Mouse (Mus musculus) heart, embryonic 12.5 days (tissue): ENCODE data around the gene Catsperd. TPM values are rescaled to one million over a fixed set of nuclear protein-coding genes. Genes with fewer than 3 reads are reported as not detected.

ENCODE experiments used
- ATAC-seq: fragments of 200-750 bp; cut with Nextera tagmentation; 2 replicates; pipeline ENCODE4 v1.8.0; 2017; ENCODE audit warnings: moderate TSS enrichment, moderate library complexity; ENCODE audit not compliant: insufficient number of reproducible peaks, low FRiP score
- H3K27ac ChIP-seq: fragments of 300-500 bp; sonication (generic); 2 replicates; pipeline ENCODE4 v1.5.1; 2016; ENCODE audit warnings: mild to moderate bottlenecking, moderate library complexity; ENCODE audit not compliant: poor library complexity, severe bottlenecking
- H3K27me3 ChIP-seq: fragments of 300-500 bp; sonication (generic); replicated peaks from 2 replicates; pipeline ENCODE4 v1.6.1; 2016; ENCODE audit warnings: mild to moderate bottlenecking, moderate library complexity
- H3K36me3 ChIP-seq: fragments of 300-500 bp; sonication (generic); 2 replicates; pipeline ENCODE4 v1.6.1; 2016; ENCODE audit warnings: mild to moderate bottlenecking, moderate library complexity
- H3K4me1 ChIP-seq: fragments of 300-500 bp; sonication (generic); replicated peaks from 2 replicates; pipeline ENCODE4 v1.6.1; 2016; ENCODE audit warnings: mild to moderate bottlenecking
- H3K4me2 ChIP-seq: fragments of 300-500 bp; sonication (generic); 2 replicates; pipeline ENCODE4 v1.6.1; 2016; ENCODE audit warnings: mild to moderate bottlenecking, moderate library complexity
- H3K4me3 ChIP-seq: fragments of 300-500 bp; sonication (generic); 2 replicates; pipeline ENCODE4 v1.5.1; 2016; ENCODE audit warnings: mild to moderate bottlenecking
- H3K9ac ChIP-seq: fragments of 300-500 bp; sonication (generic); 2 replicates; pipeline ENCODE4 v1.6.1; 2016; ENCODE audit warnings: mild to moderate bottlenecking, moderate library complexity
- H3K9me3 ChIP-seq: fragments of 300-500 bp; sonication (generic); replicated peaks from 2 replicates; pipeline ENCODE4 v1.6.1; 2016; ENCODE audit warnings: mild to moderate bottlenecking, moderate library complexity
- WGBS: fragments of 180-500 bp; shearing (Covaris S2); methylation state at CpG from one replicate; pipeline ENCODE4 v1.1.7; 2016; 5-methylcytosine and 5-hydroxymethylcytosine counted together
- polyA plus RNA-seq: library from polyadenylated mRNA; unstranded; fragments of >200 nt; fragmentation: Nextera tagmentation; extraction: Ambion mirVana; gene quantifications from 2 replicates; pipeline ENCODE4 v1.2.1, GENCODE M21; 2016

Catsperd gene
- 0.28 and 0.42 TPM in 2 replicates for polyA plus RNA-seq

- 8% methylated on average over 26 of the region's 26 CpGs for WGBS
- peak within 1 kb of the TSS; percentile 98 for H3K4me2 ChIP-seq
- 0 out of 2 replicates have a peak within 1 kb of the TSS, but pooled peaks have one; percentile 10 for H3K27ac ChIP-seq
- H3K27me3 ChIP-seq, result no peaks in the 10 kb centered on the region; the same call in 1 of the 2 replicates
- peak; percentile 15; the same call in 1 of the 2 replicates for ATAC-seq
- peak within 1 kb of the TSS; percentile 33 for H3K9ac ChIP-seq
- no peaks in the 10 kb centered on the region for H3K9me3 ChIP-seq
- peaks cover 19% of the 10 kb centered on the region for H3K36me3 ChIP-seq
- peaks cover 22% of the 10 kb centered on the region for H3K4me1 ChIP-seq
- H3K4me3 ChIP-seq, result peak within 1 kb of the TSS; percentile 83
Measured at GRCm38 (mm10) chr17:56627530-56628277, at the start of gene Catsperd. Catsperd (plus strand) TSS chr17:56628143.

GRCm38 (mm10) chr17:56583071-56583470, 44.9 kb upstream of the Catsperd start:
- Histone ChIP-seq H3K27me3 (no peaks in the 10 kb centered on the region), H3K36me3 (peaks cover 66% of the 10 kb centered on the region), H3K4me3 (peak overlapping the region; percentile 88), H3K4me2 (peak overlapping the region; percentile 77), H3K27ac (no peak overlapping the region; the same call in 1 of the 2 replicates), H3K9me3 (no peaks in the 10 kb centered on the region), H3K9ac (peak overlapping the region; percentile 92), H3K4me1 (peaks cover 50% of the 10 kb centered on the region)
- no peak for ATAC-seq
- 82% methylated on average over 1 of the region's 1 CpGs for WGBS

- Histone ChIP-seq H3K9ac (peak overlapping the region; percentile 92), H3K27ac (peak overlapping the region; percentile 97), H3K4me1 (peaks cover 53% of the 10 kb centered on the region), H3K4me2 (peak overlapping the region; percentile 77), H3K4me3 (peak overlapping the region; percentile 88), H3K9me3 (no peaks in the 10 kb centered on the region), H3K36me3 (peaks cover 66% of the 10 kb centered on the region), H3K27me3 (no peaks in the 10 kb centered on the region)
- no peak; the same call in 1 of the 2 replicates for ATAC-seq
- WGBS, result under 1% methylated on average over 33 of the region's 33 CpGs
Measured at GRCm38 (mm10) chr17:56583611-56584256, 44.2 kb upstream of the Catsperd start.

- Histone ChIP-seq H3K27ac (peak within 1 kb of the TSS; percentile 97), H3K36me3 (peaks cover 66% of the 10 kb centered on the region), H3K27me3 (no peaks in the 10 kb centered on the region), H3K9me3 (no peaks in the 10 kb centered on the region), H3K9ac (peak within 1 kb of the TSS; percentile 92), H3K4me3 (peak within 1 kb of the TSS; percentile 88), H3K4me2 (peak within 1 kb of the TSS; percentile 84), H3K4me1 (peaks cover 53% of the 10 kb centered on the region)
- peak; percentile 95 for ATAC-seq
- 0% methylated on average over 86 of the region's 101 CpGs for WGBS
Measured at GRCm38 (mm10) chr17:56584257-56585130, 43.4 kb upstream of the Catsperd start, which contains the start of the genes Safb2 and Safb. Safb2 (minus strand) TSS chr17:56584585. Safb (plus strand) TSS chr17:56584825.

GRCm38 (mm10) chr17:56585171-56585821, 42.6 kb upstream of the Catsperd start:
- WGBS, result under 1% methylated on average over 61 of the region's 61 CpGs
- no peaks in the 10 kb centered on the region for H3K9me3 ChIP-seq
- H3K9ac ChIP-seq, result peak overlapping the region; percentile 90
- no peaks in the 10 kb centered on the region for H3K27me3 ChIP-seq
- peak overlapping the region; percentile 84 for H3K4me2 ChIP-seq
- peak overlapping the region; percentile 88 for H3K4me3 ChIP-seq
- H3K4me1 ChIP-seq, result peaks cover 53% of the 10 kb centered on the region
- H3K36me3 ChIP-seq, result peaks cover 66% of the 10 kb centered on the region
- peak overlapping the region; percentile 97 for H3K27ac ChIP-seq
- 0 out of 2 replicates have a peak, but pooled peaks have one; percentile 24 for ATAC-seq

- no peak overlapping the region for H3K27ac ChIP-seq
- H3K9me3 ChIP-seq, result no peaks in the 10 kb centered on the region
- 79% methylated on average over 1 of the region's 1 CpGs for WGBS
- peak overlapping the region; percentile 59; the same call in 1 of the 2 replicates for H3K9ac ChIP-seq
- H3K4me3 ChIP-seq, result no peak overlapping the region
- H3K4me2 ChIP-seq, result no peak overlapping the region
- ATAC-seq, result no peak
- H3K36me3 ChIP-seq, result peaks cover 66% of the 10 kb centered on the region
- H3K4me1 ChIP-seq, result peaks cover 38% of the 10 kb centered on the region
- no peaks in the 10 kb centered on the region for H3K27me3 ChIP-seq
Measured at GRCm38 (mm10) chr17:56587773-56588172, 40.2 kb upstream of the Catsperd start.

GRCm38 (mm10) chr17:56588921-56589320, 39.0 kb upstream of the Catsperd start:
- no peaks in the 10 kb centered on the region for H3K27me3 ChIP-seq
- H3K4me3 ChIP-seq, result no peak overlapping the region
- ATAC-seq, result no peak
- H3K4me2 ChIP-seq, result no peak overlapping the region
- no peak overlapping the region for H3K9ac ChIP-seq
- 87% methylated on average over 4 of the region's 4 CpGs for WGBS
- no peaks in the 10 kb centered on the region for H3K9me3 ChIP-seq
- peaks cover 78% of the 10 kb centered on the region for H3K36me3 ChIP-seq
- peaks cover 30% of the 10 kb centered on the region for H3K4me1 ChIP-seq
- H3K27ac ChIP-seq, result no peak overlapping the region

- Histone ChIP-seq H3K27ac (no peak overlapping the region), H3K9ac (no peak overlapping the region), H3K36me3 (peaks cover 99% of the 10 kb centered on the region), H3K4me2 (no peak overlapping the region), H3K9me3 (no peaks in the 10 kb centered on the region), H3K4me3 (no peak overlapping the region), H3K27me3 (no peaks in the 10 kb centered on the region), H3K4me1 (peaks cover 12% of the 10 kb centered on the region; the same call in 1 of the 2 replicates)
- no peak for ATAC-seq
Measured at GRCm38 (mm10) chr17:56592553-56592952, 35.4 kb upstream of the Catsperd start.

GRCm38 (mm10) chr17:56593527-56594271, 34.2 kb upstream of the Catsperd start:
- no peaks in the 10 kb centered on the region for H3K27me3 ChIP-seq
- H3K9ac ChIP-seq, result no peak overlapping the region
- peaks cover 96% of the 10 kb centered on the region for H3K36me3 ChIP-seq
- H3K4me2 ChIP-seq, result no peak overlapping the region
- 0 out of 2 replicates have a peak, but pooled peaks cover 4% of the 10 kb centered on the region for H3K4me1 ChIP-seq
- no peaks in the 10 kb centered on the region for H3K9me3 ChIP-seq
- ATAC-seq, result no peak
- WGBS, result 88% methylated on average over 8 of the region's 8 CpGs
- no peak overlapping the region for H3K27ac ChIP-seq
- no peak overlapping the region for H3K4me3 ChIP-seq
